Mouse (Mus musculus): ENCODE measurements around the gene Cttn.

Gene Cttn

DNA sequence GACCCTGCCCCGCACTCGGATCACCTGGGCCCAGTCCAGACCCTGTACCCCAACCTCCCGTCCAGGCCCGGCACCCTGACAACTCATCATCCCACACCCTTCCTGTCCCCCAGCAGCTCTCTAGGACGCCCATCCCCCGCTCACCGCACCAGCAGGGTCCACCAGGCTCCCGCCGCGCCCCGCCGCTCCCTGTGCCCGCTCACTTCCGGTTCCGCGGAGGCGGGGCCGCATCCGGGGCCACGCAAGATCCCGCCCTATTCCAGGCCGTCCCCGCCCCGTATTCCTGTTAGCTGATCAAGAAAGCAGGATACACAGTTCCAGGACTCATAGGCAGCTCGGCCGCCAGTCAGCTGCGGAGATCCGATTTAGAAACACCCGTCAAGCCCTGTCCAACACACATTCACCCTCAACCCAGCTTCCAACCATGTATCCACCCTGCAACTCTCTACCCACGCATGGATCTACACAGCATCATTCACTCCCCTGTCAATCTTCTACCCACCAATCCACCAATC lies at the start of gene Cttn:
Gene Cttn, minus strand, starts transcription at position 465 of the 515 bp plus-strand sequence.
- DNase-seq, result peak; percentile 94

- no peak for DNase-seq
These were observed 49.0 kb upstream of the Cttn start for GRCm38 (mm10) chr7:144519852-144520251.

- DNase-seq, result no peak
These were observed 45.9 kb upstream of the Cttn start for GRCm38 (mm10) chr7:144516711-144517110.

GRCm38 (mm10) chr7:144509090-144509489 lies 38.3 kb upstream of the Cttn start:
- DNase-seq, result no peak

DNA sequence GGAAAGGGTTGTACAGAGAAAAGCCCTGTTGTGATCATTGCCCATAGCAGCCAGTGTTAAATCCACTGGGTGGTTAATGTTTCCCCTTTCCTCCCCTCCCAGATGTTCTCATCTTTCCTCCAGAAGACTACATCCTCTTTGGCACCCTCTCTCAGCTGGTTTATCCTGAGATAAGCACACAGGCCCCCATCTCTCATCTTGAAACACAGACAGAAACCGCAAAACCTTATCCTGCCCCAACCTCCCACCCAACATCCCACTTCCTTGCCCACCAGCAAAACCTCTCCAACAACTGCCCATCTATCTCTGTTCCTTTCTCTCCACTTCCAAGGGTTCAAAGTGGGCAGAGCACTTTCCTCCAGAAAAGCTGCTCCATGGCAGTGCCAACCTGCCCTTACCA lies 36.0 kb upstream of the Cttn start:
- DNase-seq, result no peak

- no peak for DNase-seq
These were observed 33.1 kb upstream of the Cttn start for GRCm38 (mm10) chr7:144503959-144504358.

DNA sequence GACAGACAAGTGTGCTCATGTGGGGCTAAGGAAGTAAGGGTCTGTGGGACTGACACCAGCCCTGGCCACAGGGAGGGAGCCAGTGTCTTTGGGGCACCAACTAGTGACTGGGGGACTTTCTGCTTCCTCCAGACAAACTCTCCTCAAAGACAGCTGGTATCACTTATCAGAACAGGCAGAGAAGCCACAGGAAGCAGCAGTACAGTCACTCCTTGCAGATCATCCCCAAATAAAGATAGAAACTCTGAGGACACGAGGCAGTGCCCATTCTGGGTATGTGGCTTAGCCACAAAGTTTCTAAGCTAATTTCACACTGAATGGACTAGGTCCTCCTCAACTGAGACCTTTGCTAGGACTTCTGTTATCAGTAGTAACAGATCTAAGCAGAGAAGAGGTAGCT lies 22.1 kb upstream of the Cttn start:
- no peak for DNase-seq

GRCm38 (mm10) chr7:144490201-144490873 lies 19.5 kb upstream of the Cttn start:
- DNase-seq, result no peak

- no peak for DNase-seq
These were observed 18.4 kb upstream of the Cttn start for GRCm38 (mm10) chr7:144489067-144489774.

- no peak for DNase-seq
These were observed 9.5 kb upstream of the Cttn start for GRCm38 (mm10) chr7:144480314-144480713.

GRCm38 (mm10) chr7:144479569-144479968 lies 8.8 kb upstream of the Cttn start:
- no peak for DNase-seq

DNA sequence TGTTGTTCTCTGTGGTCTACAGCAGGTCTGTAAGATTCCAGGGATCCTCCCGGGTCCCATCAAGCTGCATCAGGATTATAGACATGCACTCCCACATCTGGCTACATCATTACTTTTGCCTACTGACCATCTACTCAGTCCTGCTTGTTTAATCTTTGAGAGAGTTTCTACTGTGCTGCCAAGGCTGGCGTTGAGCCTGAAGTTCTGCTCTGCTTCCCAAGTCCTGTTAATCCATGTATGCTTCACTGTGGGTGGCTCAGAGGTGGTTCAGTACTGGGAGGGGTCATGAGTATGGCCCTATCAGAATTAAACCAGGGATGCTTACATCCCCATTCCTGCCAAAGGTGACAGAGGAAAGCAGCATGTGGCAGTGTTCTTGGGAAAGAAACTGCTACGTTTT lies 4.9 kb upstream of the Cttn start:
- no peak for DNase-seq

- no peak for DNase-seq
These were observed 2.7 kb upstream of the Cttn start for GRCm38 (mm10) chr7:144473486-144473885.

- DNase-seq, result no peak
These were observed 294 bp upstream of the Cttn start for GRCm38 (mm10) chr7:144471103-144471502.

DNA sequence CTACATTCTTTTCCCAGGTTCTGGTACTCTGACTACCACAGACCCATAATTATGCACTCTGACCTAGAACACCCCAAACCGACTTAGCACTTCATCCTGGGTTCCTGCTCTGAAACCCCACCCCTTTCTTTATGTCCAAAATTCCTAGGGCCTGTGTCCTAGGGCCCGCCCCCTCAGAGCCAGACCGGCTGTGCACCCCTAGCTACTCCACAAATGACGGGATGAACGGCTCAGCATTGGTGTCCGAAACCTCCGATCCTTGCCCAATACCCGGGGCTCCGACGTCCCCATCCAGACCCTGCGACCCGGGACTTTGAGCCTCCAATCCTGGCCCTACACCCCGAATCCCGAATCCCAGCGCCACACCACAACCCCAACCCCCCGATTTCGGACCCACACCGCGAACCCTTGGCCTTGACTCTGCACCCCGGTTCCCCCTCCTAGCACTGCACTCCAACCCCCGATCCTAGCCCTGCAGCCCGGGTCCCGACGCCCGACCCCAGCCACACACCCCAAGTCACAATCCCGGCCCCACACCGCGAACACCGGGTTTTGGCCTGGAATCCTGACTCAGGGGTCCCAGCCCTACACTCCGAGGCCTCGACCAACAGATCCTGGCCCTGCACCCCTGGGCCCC lies 783 bp downstream of the Cttn start:
- DNase-seq, result peak; percentile 23

DNA sequence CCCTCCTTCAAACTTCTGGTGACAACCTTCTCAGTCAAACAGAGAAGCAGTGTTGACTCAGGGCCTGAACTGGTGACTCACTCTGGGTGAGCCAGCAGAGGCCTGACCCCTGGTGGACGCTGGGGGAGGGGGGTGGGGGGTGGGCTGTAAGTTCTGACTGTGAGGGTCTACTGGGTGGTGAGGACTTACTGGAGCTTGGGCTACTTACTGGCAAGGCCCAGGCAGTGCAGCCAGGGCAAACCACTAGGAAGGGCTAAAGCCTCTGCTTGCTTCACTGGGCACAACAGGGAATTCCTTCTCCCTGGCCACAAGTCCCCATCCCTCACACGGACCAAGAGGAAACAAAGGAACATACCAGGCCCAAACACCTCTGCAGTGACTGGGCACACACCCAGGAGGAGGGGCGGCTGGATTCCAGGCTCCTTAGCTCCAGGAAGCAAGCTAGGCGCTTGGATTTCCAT lies 1.6 kb downstream of the Cttn start:
- DNase-seq, result peak; percentile 15

DNA sequence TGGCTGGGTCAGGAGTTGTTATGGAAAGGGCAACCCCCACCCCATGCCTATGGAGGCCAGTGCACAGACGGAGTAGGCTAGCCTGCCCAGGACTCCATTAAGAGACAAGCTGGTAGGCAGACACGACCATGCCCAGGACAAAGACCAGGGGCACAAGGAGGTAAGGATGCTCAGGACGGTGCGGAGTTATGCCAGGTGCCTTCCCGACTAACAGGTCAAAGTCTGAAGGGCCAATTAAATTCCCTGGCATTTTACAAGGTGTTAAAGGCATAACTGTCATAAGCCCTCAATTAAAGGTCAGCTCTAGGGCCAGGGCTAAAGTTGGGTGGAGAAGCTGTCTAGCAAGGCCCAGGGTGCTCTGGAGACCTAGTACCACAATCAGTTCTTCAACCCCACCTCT lies 2.1 kb downstream of the Cttn start:
- no peak for DNase-seq

DNA sequence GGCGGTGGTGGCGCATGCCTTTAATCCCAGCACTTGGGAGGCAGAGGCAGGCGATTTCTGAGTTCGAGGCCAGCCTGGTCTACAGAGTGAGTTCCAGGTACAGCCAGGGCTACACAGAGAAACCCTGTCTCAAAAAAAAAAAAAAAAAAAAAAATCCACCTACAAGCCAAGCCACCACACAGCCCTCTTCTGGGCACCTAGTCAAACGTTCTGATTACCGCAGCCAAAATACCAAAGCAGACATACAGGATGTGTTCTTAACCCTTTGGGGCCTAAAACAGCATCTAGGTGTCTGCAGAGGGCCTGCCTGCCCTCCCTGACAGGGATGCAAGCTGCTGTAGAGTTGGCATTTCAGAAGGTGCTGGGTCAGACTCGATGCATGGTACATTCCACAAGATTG lies 8.2 kb downstream of the Cttn start:
- no peak for DNase-seq

- no peak for DNase-seq
These were observed 9.4 kb downstream of the Cttn start for GRCm38 (mm10) chr7:144461246-144461902.

- no peak for DNase-seq
These were observed 11.9 kb downstream of the Cttn start for GRCm38 (mm10) chr7:144458881-144459280.

DNA sequence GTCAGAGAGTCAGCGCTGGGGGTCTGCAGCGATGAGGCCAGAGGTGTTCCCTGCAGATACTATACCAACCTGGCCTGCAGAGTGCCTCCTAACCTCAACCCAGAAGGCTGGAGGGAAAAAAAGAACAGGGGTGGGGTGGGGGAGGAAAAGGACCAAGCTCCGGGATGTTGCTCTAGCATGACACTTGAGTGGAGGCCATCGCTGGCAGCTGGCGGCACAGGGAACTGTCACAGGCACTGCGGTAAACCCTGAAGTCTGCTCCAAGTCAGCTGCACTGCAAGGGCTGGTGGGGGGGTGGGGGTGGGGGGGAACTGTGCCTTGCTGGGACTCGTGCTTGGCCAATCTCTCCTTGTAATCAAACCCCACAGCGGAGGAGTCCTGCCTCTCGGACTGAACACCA lies 20.1 kb downstream of the Cttn start:
- no peak for DNase-seq

GRCm38 (mm10) chr7:144449637-144450570 lies 20.9 kb downstream of the Cttn start:
- peak; percentile 40 for DNase-seq
